Mouse (Mus musculus) right cerebral cortex, adult 2 months (tissue): Measurements from ENCODE around the gene Prrg3.
"Not testable (repeated sequence)": the region's sequence is repeated elsewhere in the genome, so short reads cannot be mapped to it uniquely, and the experiment has no call there.

Source experiments
- DNase-seq, 2 experiments: peaks; one replicate each; pipeline ENCODE4 v3.0.0; 2021 to 2022; ENCODE audit warnings: low spot score in 2 of 2

Prrg3 gene

DNA sequence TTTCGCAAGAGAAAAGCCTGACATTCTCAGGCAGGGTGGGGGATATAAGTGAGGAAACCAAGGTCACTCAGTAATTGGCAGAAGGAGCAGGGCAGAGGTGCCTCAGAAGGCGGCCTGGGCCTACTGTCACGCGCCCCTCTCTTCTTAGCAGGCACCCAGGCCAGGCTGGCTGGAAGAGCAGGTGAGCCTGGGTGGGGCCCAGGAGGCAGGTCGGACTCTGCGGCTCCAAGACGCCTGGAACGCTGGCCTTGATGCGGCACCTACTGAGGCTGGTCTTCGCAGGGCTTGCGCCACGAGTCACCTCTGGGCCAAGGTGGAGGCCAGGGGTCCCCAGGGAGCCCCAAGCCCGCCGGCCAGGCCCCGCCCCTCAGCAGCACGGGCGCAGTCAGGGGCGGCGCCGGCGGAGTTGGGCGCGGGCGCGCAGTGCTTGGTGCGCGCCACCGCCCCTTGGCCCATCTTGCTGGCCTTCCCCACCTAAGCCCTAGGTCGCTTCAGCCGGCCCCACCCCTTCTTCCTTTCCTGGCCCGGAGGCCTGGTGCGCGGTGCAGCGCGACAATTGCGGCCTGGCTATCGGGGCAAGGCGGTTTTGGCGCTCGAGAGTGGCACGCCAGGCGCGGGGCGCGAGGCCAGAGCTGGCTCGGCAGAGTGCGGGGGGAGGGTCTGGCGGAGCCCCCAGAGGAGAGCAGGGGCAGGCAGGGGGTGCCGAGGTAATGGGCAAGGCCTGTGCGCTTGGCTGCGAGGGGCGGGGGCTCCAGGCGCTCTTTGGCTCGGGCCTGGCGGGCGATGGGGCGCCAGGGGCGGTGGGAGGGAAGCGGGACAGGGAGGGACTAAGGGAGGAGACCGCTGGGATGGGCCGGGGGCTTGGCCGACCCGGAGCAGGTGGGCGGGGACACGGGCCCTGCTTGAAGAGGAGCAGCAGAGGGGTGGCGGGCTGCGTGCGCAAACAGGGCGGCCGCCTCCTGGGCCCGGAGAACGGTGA, at the start of gene Prrg3:
Gene Prrg3 (plus strand): TSS at position 552 of the 979 bp plus-strand sequence.
- DNase-seq: peak; percentile 10 to 15

DNA sequence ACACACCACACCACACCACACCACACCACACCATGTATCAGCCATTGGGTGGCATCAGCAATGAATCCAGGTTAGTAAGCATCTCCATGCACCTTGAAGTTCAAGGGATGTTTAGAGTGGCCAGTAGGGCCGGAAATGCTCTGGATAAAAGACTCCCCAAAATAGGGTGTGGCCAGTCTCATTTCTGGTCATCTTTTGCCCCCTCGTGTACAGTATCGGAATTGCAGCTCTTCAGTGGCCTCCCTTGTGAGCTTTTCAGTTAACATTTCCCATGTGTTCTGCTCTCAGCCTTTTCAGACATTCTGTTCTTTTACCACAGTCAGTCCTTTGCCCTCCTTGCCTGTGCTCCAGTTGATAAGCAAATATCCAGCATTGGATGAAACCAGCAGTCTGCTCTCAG, 15.8 kb upstream of the Prrg3 start:
- peak; percentile 51 to 52 for DNase-seq

DNA sequence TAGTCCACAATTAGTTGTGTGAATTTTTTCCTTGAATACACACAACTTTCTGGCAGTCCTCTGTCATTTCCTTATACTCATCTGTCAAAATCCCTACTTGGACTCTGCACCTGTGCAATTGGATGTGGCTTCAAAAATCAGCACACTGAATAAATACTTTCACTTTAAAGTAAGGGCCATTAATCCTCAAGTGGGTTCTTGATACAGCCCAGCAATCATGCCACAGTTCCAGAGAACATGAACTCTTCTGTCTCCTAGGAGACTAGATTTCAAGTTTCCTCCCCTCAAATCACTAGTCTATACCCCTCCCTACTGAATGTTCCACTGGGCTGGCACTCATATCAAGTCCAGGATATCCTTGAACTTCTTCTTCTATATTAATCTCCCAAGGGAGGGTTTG, 4.1 kb upstream of the Prrg3 start:
- DNase-seq: no peak

DNA sequence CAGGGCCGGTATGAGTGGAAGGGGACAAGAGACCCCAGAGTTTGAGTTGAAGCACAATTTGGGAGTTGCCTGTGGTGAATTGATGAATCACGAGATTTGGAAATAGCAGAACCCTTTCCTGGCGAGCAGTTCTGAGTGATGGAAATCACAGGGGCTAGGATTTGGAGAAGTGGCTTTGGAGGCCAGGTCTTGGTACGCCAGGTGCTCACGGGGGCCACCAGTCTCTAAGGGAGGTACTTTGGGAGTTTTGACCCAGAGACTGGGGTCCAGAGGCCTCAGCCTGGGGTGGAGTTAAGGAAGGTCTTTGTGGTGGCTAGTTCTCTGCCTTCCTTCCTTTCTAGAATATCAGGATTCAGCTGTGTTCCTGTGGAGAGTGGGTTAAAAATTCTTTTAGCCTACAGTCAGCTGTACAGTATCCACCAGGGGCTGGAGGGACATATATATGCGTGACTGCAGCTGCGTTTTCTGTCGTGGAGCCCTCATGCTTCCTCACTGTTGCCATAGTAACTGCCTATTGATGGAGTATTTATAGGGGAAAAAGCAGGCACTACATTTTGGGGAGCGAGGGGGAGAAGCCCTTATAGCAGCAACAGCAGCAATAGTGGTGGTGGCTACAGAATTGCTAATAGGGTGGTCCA, 970 bp downstream of the Prrg3 start:
- DNase-seq: peak; percentile 11 to 13

DNA sequence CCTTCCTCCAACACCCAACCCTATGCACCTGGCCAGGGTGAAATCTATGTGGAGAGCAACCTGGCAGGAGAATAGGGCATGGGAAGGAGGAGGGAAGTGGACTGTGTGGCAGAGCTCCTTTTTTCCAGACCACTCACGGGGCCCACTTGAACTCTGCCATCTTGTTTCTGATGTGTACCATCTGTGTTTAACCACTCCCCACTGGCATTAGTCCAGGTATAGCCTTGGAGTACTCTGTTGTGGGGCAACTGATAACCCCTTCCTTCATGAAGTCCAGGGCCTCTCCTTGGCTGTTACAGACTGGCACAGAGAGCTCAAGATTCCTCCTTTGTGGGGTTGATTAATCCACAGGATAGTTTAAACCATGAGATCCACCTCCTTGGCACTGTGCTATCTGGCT, 5.8 kb downstream of the Prrg3 start:
- DNase-seq: no peak

DNA sequence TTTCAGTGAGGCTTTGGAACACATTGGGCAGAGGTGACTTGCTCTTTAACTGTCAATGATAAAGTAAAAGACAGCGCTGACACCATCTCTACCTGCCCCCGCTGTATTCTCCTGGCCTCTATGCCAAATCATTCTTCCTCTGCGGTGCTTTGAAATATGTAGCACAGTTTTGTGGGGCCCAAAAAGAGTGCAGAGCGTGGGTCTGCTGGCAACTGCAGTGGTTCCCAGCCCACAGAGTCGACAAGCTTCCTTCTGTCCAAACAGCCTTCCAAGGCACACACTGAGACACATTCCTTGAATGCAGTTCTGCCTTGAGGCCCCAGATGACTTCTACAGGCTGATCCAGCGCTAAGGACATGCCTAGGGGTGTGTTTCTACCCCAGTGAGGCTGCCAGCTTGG, 6.4 kb downstream of the Prrg3 start:
- peak; percentile 36 for DNase-seq

DNA sequence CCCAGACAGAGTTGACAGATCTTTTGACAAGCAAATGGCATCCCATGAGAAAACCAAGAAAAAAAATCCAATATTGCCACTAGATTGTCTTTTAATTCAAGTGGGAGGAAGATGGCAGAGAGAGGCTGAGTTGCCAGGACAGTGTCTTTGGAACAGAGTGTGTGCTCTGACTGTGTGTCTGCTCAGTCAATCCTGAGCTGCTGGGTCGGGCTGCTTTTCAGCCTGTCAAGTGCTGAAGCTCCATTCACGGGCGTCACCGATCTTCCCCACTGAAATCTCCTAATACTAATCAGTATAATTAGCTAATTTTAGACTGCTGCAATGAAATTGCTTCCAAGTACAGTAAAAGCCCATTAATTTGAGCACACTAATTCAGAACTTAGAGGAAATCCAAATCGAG, 8.9 kb downstream of the Prrg3 start:
- no peak for DNase-seq

DNA sequence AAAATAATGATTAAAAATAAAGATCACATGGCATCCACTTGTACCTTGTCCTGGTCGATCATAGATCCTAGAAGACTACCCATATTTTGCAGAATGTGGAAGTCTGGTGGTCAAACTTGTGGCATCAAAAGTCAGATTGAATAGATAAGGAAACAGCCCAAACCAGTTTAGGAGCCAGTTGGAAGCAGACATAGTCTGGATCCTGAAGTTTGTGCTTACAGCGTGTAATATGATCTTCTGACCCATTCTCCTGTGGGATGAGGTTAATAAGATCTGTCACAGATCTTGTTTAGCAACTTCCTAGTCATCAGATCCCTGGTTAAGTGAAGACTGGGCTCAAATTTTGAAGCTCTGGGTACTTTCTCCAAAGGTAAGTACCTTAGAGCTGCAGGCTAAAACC, 10.3 kb downstream of the Prrg3 start, which contains the start of gene Fate1:
Gene Fate1 (plus strand): TSS at position 301 of the 400 bp plus-strand sequence.
- DNase-seq: no peak

DNA sequence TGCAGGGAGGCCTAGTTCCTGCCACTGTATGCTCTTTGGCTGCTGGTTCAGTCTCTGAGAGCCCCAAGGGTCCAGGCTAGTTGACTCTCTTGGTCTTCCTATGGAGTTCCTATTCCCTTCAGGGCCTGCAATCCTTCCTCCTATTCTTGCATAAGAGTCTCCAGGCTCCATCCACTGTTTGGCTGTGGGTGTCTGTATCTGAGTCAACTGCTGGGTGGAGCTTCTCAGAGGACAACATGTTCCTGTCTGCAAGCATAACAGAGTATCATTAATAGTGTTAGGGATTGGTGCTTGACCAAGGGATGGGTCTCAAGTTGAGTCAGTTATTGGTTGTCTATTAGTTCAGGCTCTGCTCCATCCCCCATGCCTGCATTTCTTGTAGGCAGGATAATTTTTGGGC, 15.3 kb downstream of the Prrg3 start:
- not testable (repeated sequence) for DNase-seq

DNA sequence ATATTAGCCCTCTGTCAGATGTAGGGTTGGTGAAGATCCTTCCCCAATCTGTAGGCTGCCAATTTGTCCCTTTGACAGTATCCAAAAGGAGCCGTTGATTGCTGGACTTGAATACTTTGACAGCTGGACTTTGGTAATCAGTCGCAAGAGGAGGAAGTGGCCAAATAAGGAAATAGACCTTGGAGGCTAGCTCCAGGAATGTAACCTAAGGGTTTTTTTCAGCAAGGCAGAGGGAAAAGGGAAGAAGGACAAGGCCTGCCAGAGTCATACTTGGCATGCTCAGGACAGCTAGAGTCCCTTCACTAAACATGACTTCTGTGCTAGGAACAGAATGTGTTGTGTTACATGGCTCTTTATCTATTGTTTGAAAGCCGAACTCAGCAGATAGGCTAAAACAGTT, 18.0 kb downstream of the Prrg3 start:
- DNase-seq: no peak

DNA sequence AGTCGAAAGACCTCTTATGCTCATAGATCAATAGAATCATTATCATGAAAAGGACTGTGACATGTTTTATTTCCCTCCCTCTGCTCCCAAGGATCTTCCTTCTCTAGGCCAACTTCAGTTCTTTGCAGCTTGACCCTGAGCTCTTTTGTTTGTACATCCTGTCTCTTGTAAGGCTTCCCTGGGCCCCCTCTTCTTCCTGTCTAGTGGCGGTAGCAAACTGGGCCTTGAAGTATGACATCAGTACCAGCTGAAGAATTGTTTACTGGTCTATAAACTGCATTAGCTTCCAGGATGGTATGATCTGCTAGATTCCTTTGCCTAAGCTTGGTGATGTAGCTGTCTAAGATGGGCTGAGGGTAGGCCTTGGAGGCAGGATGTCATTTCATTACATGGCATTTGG, 18.9 kb downstream of the Prrg3 start:
- DNase-seq: no peak

DNA sequence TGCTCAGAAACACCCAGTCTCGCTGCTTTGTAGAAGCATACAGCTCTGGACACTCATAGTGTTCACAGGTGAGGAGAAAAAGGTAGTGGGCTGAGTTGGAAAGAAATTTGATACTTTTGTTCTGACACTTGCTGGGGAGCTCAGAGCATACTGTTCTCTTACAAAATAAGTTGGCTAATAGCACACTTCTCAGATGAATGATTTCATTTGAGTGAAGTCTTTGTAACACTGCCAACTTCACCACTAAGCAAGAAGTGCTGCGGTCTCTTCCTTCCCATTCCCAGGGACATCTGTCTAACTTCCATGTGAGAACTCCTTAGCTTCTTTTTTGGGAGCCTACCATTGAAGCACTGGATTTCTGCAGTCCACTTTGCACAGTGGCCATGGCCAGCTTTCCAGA, 20.8 kb downstream of the Prrg3 start:
- no peak for DNase-seq

DNA sequence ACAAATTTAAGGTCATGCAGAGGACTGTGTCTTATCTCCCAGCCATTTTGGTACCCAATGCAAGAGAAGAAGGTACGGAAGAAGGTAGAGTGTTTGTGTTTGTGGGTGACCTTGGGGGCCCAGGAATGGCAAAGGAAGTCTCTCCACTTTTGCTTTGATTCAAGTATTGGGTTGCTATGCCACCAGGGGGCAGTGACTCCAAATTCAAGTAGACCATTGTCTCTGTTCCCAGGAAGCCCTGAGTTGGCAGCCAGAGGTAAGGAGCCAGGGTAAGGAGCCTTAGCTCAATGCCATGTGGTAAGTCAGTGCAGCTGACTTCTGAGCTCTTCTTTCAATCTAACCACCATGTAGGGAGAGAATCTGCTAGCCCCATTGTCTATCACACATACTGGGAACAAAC, 21.4 kb downstream of the Prrg3 start:
- peak; percentile 22 to 35 for DNase-seq

DNA sequence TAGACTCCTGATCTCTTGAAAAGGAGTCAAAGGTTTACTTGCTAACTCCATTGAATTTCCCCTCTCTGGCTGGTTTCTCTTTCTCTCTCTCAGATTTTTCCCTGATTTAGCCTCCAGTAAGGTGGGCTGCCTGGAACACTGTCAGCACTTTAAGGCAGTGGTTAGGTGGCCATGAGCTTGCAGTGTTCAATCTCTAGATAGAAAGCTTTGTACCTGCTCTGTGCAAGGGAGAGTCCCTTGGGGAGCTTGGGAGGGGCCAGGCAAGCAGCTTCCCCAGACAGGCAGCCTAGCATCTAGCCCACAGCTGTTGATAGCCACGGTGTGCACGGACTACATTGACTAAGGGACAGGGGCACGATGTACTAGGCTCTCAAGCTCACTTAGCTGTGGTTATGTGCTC, 29.1 kb downstream of the Prrg3 start, which contains the start of gene Cnga2:
Gene Cnga2 (plus strand): TSS at position 301 of the 400 bp plus-strand sequence.
- no peak for DNase-seq

DNA sequence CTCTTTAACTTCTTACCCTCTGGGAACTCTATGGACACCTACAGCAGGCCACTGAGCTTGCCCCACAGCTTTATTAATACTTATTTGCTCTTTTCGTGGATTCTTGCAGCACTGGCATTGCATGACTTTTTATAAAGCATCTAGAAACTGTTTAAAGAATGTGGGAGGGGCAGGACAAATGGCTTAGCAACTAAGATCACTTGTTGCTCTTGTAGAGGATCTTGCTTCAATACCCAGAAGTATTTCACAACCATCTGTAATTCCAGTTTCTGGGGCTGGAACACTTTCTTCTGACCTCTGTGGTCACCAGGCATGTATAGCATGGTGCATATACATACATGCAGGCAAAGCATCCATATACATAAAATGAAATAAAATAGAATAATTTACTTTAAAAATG, 33.5 kb downstream of the Prrg3 start:
- no peak for DNase-seq

DNA sequence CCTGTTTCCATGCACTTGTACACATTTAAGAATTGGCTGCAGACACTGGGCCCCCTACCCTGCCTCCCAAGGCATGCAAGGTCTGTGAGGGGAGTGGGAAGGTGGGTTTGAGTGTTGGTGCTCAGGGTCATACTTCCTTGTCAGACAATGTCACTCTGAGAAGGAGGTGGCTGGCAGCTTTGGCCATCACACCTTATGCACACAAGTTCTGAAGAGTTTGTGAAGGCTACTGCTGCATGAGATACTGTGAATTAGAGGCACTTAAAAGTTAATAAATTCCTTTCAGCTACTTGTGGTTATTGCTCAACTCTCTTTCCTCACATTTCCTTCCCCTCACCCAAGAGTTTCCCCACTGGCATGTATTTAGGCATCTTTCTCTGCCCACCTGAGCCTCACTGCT, 47.5 kb downstream of the Prrg3 start:
- no peak for DNase-seq

DNA sequence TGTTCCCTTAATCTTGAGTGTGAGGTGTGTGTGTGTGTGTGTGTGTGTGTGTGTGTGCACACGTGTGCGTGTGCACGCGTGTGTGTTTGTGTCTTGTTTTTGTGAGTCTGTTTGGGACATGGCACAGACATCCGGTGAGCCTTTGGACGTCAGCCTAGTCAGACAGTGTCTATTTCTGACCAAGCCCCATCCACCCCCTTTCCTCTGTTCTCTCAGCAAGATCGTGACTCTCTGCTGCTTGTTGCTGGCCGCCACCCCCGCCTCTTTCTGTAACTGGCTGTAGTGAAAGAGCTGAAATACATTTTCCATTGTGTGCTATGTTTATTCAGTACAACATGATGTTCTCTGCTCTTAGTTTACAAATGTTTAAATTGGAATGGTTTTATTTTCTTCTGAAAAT, 49.8 kb downstream of the Prrg3 start:
- DNase-seq: peak; percentile 59 to 63

DNA sequence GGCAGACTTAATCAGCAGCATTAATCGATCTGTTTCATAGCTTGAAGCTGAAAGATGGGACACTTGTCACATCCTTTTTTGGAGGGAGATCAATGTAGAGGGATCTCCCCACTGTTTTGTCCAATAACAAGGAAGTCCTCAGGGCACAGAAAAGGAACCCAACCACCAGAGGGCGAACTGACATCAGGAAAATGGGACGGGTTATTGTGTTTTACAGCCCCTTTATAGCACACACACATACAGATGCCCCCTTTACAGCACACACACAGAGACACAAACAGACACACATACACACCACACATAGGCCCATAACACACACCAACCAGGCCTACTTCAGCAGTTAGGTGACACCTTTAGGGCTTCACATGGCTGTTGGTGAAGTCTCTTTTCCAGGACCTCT, 50.4 kb downstream of the Prrg3 start:
- DNase-seq: peak; percentile 43 to 44

DNA sequence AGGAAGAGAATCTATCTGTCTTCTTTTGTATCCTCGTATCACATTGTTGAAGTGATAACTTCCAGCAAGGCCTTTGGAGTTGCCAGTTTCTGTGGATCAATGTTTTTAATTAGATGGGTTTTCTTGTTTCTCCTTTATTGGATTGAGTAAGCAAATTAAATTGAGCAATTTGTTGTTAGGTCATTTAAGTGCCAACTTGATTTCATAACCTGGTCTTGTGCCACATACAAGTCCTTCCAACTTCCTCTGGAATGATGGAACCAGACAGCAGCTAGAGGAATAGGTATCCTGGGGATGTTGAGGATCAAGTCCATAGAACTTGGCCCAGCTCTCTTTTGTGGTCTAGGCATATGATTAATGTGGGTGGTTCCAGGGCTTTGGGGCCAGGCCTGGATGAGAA, 59.8 kb downstream of the Prrg3 start:
- no peak for DNase-seq
